Mouse (Mus musculus): ENCODE data around the gene Gm37240. TPM values are rescaled to one million over a fixed set of nuclear protein-coding genes. Genes with fewer than 3 reads are reported as not detected.
"Not testable (repeated sequence)": the region's sequence is repeated elsewhere in the genome, so short reads cannot be mapped to it uniquely, and the experiment has no call there.

Gene Gm37240
- polyA plus RNA-seq, 1 experiment from 2014 or later: 5.2 TPM

GRCm38 (mm10) chr3:84654900-84655784 lies 1232.2 kb downstream of the Gm37240 start:
- no peak for DNase-seq (ENCODE audit: low spot score)

- DNase-seq (ENCODE audit: low spot score): peak; percentile 87
Measured at GRCm38 (mm10) chr3:84654246-84654826, 1233.0 kb downstream of the Gm37240 start.

- peak; percentile 59 for DNase-seq (ENCODE audit: low spot score)
Measured at GRCm38 (mm10) chr3:84653557-84654245, 1233.6 kb downstream of the Gm37240 start.

DNA sequence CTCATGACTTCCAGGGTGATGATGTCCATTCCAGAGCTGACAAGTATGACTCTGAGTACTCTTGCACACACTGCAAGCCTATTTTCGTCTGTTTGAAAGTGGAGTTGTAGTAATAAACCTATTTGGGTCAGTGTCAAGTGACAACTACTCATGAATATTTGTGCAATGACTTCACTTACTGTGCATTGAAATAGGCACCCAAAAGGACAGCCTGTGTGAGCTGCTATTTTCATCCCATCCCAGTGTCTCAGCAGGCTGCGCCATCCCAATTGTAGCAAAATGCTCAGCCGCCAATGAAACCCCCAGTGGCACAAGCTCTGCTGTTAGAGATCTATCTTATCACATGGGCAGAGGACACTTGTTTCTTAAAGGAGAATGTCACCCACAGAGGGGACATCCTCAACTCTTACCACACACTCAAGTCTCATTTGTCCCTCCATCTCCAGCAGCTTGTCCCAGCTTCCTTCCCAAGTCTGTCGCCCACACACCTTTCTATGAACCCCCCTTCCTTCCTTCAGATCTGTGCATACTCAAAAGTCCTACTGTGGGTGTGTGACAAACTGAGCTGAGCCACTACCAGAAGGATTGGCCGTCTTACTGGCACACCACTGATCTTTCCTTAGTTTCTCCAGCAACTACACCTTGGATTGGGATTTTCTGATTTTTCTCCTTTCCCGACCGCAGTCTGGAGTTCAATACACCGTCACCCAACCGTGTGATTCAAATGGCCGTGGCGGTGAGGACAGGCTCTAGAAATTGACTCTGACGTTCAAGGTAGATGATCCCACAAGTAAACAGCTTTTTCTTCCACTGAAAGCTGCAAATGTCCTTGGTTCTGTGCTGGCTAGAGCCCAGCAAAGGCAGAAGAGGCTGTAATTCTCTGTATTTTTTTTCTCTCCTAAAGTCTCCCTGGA lies 1234.4 kb downstream of the Gm37240 start:
- no peak for DNase-seq (ENCODE audit: low spot score)

DNA sequence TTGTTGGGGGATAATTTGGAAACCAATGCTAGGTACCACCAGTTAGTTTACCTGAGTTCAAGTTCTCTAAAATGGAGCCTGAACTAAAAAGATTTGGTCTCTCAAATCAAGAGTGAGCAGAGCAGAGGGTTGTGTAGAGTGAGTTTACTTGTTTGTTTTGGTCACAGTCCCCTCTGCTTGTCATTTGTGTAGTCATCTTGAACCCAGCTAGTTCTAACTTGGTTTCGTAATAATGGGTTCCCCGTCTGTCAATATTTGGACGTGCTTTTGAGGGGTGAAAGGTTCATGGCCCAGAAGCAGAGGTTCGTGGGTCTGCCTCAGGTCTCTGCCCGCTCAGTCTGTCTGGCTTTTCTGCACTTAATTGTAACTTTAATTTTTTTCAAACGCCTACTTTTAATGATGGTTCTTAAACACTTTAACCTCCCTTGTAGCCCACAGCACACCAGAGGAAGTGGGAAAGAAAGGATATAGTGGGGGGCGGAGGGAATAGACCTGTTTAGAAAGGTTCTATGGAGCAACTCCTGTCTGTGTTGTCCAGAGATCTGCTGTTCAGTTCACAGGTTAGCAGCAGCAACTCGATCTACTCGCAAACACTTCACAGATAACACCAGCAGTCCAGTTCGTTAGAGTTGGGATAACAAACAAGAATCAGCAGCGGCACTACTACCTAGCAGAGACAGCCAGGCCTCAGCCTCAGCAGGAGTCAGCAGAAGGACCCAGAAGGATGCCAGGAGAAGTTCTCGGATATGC lies 1237.6 kb downstream of the Gm37240 start:
- no peak for DNase-seq (ENCODE audit: low spot score)

GRCm38 (mm10) chr3:84648069-84648468 lies 1239.2 kb downstream of the Gm37240 start:
- not testable (repeated sequence) for DNase-seq (ENCODE audit: low spot score)

GRCm38 (mm10) chr3:84647616-84648015 lies 1239.7 kb downstream of the Gm37240 start:
- no peak for DNase-seq (ENCODE audit: low spot score)

DNA sequence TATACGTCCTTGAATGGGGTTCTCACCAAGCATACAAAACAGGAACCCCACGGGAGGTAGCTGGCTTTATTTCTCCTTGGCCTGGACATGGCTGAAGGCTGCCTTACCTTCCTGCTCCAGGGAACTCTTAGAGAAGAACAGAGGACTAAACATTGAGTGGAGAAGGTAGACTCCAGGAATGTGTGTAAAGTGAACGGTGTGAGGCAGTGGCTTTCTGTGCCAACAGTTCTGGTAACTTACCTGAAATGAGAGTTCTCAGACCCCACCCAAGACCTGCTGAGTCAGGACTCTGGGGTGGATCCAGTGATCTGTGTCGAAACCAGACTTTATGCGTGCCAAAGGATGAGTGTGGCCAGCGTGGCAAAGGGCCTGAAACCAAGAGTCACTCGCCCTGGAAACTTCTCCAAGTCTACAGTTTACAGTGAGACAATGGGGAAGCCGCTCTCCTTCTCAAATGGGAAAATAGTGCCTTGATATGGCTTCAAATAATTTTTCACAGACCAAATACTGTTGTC lies 1240.9 kb downstream of the Gm37240 start:
- DNase-seq (ENCODE audit: low spot score): no peak

- DNase-seq (ENCODE audit: low spot score): no peak
Measured at GRCm38 (mm10) chr3:84646007-84646290, 1241.4 kb downstream of the Gm37240 start.

DNA sequence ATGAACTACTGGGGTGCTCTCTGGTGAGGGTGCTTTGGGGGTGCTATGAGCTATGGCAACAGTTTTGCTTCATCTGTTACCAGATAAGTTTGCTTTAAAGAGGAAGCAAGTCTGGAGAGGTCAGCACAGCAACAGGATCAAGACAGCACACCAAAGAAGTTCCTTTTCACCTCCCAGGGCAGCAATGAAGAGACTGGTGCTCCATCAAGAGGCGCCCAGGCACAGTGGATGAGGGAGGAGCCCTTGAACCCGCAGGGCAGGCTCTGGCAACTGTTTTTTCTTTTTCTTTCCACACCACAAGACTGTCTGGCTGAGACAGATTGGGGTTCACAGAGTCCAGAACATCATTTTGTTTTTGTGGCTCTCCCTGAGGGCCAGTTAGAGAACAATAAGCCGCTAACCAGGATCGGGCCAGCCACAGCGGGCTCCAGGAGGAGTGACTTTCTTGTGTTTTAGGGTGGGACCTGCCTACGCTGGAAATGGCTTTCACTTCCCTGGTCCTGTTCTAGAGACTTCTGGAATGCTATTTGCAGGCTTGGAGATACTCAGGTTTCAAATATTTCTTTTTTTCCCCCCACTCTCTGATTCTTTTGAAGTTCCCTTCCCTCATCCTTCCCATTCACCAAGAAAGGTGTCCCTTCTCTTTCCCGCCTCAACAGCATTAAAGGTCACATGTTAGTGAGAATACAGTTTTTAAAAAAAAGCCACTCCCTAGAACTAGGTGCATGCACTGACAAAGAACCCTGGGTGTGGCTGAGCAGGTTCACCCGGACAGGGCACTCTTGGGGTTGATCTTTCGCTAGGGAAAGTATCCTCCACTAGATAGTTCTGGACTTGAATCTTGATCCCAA lies 1241.9 kb downstream of the Gm37240 start:
- DNase-seq (ENCODE audit: low spot score): no peak

GRCm38 (mm10) chr3:84642942-84643341 lies 1244.4 kb downstream of the Gm37240 start:
- DNase-seq (ENCODE audit: low spot score): no peak

DNA sequence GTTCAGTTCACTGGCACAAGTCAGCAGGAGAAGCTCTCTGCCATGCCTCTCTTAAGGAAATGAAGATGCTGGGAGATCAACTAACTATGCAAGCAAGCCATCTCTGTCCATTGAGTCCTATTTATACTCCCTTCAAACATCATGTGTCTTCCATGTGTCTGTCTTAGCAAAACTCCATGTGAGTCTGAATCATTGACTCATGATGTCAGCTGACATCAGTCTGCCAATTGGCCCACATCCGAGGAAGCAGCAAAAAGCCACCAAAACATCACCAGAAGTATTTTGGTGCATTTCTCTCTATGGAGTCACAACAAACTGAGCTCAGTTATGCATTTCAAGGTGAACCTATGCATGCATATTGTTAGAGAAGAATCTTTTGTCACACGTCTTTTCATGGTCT lies 1245.9 kb downstream of the Gm37240 start:
- no peak for DNase-seq (ENCODE audit: low spot score)

DNA sequence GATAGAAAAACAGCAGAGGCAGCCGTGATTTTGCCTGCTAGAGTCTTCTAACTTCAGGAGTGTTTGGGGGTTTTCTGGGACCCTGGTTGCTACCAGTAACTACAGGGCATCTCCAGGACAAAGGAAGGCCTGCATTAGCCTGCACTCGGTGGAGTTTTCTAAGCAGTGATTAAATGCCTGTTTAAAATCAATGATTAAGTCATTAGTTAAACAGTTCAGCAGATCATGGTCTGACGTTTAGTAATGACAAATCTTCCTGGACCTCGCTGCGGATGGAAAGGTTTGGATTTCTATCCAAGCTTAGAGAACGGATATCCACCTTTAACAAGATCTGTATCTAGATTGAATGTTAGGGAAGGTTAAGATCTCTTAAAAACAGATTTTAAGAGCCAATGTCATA lies 1246.8 kb downstream of the Gm37240 start:
- DNase-seq (ENCODE audit: low spot score): no peak

DNA sequence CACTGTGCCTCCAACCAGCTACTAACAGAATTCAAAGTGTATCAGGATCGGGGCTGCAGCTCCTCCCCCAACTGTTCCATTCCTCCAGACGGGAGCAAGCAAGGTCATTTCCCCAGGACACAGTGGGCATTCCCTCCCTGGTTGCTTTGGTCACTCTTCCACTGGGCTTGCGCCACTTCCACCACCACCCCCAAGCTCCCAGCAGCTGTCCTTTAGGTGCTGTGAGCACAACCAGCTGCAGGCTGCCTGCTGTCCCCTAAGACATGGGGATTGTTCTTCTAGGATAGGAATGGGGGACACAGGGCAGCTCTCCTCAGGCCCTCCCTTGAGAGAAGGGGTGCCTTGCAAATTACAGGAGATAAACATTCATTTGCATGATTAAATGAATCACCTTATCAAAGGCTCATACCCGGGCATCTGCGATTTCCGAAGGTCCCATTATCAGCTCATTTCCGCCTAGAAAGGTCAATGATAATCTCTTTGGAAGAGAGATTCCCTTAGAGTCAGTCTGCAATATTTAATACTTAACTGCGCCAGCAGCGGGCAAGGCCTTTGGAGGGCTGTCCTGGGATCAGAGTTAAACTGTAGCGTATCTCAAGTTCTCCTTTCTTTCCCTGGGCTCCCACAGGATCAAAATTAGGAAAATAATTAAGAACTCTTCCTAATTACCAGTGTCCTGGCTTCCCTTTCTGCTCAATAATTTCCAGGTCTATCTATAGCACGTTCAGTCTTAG lies 1247.4 kb downstream of the Gm37240 start:
- no peak for DNase-seq (ENCODE audit: low spot score)

- DNase-seq (ENCODE audit: low spot score): no peak
Measured at GRCm38 (mm10) chr3:84638858-84639257, 1248.5 kb downstream of the Gm37240 start.

GRCm38 (mm10) chr3:84637890-84638578 lies 1249.3 kb downstream of the Gm37240 start:
- no peak for DNase-seq (ENCODE audit: low spot score)

GRCm38 (mm10) chr3:84637095-84637494 lies 1250.2 kb downstream of the Gm37240 start:
- DNase-seq (ENCODE audit: low spot score): no peak

- DNase-seq (ENCODE audit: low spot score): no peak
Measured at GRCm38 (mm10) chr3:84631586-84631985, 1255.7 kb downstream of the Gm37240 start.

All from thymus, postnatal 0 days (tissue).